Mouse (Mus musculus) stomach, embryonic 16.5 days (tissue): ENCODE measurements around the gene Bmp8b. TPM values are rescaled to one million over a fixed set of nuclear protein-coding genes. Genes with fewer than 3 reads are reported as not detected.

Experiments used
- ATAC-seq: fragments of 200-750 bp; cut with Nextera tagmentation; 2 replicates; pipeline ENCODE4 v1.8.0; 2017; ENCODE audit warnings: moderate number of reproducible peaks, moderate TSS enrichment; ENCODE audit not compliant: insufficient read depth, low FRiP score
- H3K27ac ChIP-seq: fragments of 300-500 bp; sonication (generic); 2 replicates; pipeline ENCODE4 v1.5.1; 2014; ENCODE audit warnings: low read length
- H3K27me3 ChIP-seq: fragments of 300-500 bp; sonication (generic); 2 replicates; pipeline ENCODE4 v1.6.1; 2014; ENCODE audit warnings: low read length, control low read depth, mixed read lengths; ENCODE audit not compliant: control insufficient read depth, insufficient read depth
- H3K36me3 ChIP-seq: fragments of 300-500 bp; sonication (generic); 2 replicates; pipeline ENCODE4 v1.6.1; 2014; ENCODE audit warnings: low read length; ENCODE audit not compliant: control insufficient read depth, insufficient read depth
- H3K4me1 ChIP-seq: fragments of 300-500 bp; sonication (generic); 2 replicates; pipeline ENCODE4 v1.6.1; 2014; ENCODE audit warnings: low read length, control low read depth, mixed read lengths; ENCODE audit not compliant: control insufficient read depth, insufficient read depth
- H3K4me2 ChIP-seq: fragments of 300-500 bp; sonication (generic); 2 replicates; pipeline ENCODE4 v1.6.1; 2014; ENCODE audit warnings: low read depth, low read length, mixed read lengths
- H3K4me3 ChIP-seq: fragments of 300-500 bp; sonication (generic); replicated peaks from 2 replicates; pipeline ENCODE4 v1.5.1; 2014; ENCODE audit warnings: mild to moderate bottlenecking, low read length
- H3K9ac ChIP-seq: fragments of 300-500 bp; sonication (generic); 2 replicates; pipeline ENCODE4 v1.6.1; 2014; ENCODE audit warnings: low read length
- H3K9me3 ChIP-seq: fragments of 300-500 bp; sonication (generic); replicated peaks from 2 replicates; pipeline ENCODE4 v1.6.1; 2016; ENCODE audit warnings: low read length, control low read depth; ENCODE audit not compliant: control insufficient read depth
- WGBS: fragments of 180-500 bp; shearing (Covaris S2); extraction: QIAGEN DNeasy Blood & Tissue Kit; methylation state at CpG from one replicate; pipeline ENCODE4 v1.1.7; 2014; 5-methylcytosine and 5-hydroxymethylcytosine counted together
- polyA plus RNA-seq: library from polyadenylated mRNA; unstranded; fragments of >200 nt; fragmentation: Nextera tagmentation; extraction: Ambion mirVana; gene quantifications from 2 replicates; pipeline ENCODE4 v1.2.1, GENCODE M21; 2015

Gene Bmp8b
- polyA plus RNA-seq, 1 experiment from 2014 or later: 0.50 TPM

DNA sequence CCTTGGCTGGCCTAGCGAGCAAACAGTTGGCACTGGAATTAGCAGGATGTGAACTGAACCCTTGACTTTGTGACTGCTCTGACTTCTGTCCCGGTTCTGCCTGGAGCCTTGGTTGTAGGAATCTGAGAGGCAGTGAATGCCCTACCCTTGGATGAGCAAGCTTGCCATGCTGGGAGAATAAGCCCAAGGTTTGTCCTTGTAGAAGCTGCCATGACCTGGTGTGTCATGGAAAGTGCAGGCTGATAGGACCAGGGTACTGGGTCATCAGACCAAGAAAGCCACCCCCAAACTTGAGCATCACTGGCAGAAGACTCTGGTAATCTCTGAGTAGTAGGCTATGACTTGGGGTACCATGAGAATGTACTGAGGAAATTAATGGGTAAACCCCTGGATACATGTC, 16.3 kb downstream of the Bmp8b start:
- Histone ChIP-seq H3K4me1 (no peaks in the 10 kb centered on the region), H3K27ac (no peak overlapping the region), H3K27me3 (peaks cover under 1% of the 10 kb centered on the region; the same call in 1 of the 2 replicates), H3K4me2 (no peak overlapping the region), H3K9me3 (no peaks in the 10 kb centered on the region), H3K36me3 (peaks cover 10% of the 10 kb centered on the region; the same call in 1 of the 2 replicates), H3K9ac (no peak overlapping the region), H3K4me3 (no peak overlapping the region)
- 79% methylated on average over 2 of the region's 2 CpGs for WGBS
- no peak for ATAC-seq

DNA sequence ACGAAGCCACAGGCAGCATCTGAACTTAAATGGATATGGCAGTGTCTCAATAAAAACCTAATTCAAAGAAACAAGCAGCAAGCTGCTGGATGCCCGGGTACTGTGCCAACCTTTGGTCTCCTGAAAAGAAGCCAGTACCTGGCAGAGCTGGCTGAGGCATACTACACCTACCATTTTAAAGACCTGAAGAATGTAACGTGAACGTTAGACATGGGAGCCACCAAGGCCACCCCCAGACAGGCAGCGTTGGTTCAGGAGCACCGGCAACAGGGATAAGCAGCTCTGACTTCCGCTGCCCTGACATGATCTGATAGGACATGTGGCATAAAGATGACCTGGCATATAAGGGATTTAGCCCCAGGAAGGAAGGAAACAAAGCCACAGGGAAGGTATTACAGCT, 21.7 kb downstream of the Bmp8b start:
- Histone ChIP-seq H3K9me3 (no peaks in the 10 kb centered on the region), H3K27me3 (no peaks in the 10 kb centered on the region), H3K27ac (no peak overlapping the region), H3K4me3 (no peak overlapping the region), H3K9ac (no peak overlapping the region), H3K36me3 (peaks cover 31% of the 10 kb centered on the region), H3K4me1 (no peaks in the 10 kb centered on the region), H3K4me2 (no peak overlapping the region)
- WGBS: 90% methylated on average over 7 of the region's 7 CpGs
- no peak for ATAC-seq

DNA sequence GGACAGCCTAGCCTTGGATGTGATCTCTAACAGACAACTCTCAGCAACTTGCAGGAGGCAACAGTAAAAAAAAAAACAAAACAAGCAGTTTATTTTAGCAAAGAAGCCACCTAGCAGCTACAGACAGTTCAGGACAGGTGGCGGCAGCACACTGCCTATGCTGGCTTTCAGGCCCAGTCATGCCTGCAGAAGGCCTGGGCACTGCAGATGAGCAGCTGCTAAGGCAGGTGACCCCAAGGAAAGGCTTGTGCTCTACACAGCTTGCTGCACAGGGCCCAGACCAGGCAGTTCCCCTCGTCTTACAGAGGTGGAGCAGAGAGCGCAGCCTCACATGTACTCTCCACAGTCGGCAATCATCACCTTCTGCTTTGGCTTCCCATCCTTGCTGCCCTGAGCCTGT, 22.1 kb downstream of the Bmp8b start:
- peaks cover 36% of the 10 kb centered on the region for H3K36me3 ChIP-seq
- no peak for ATAC-seq
- H3K4me3 ChIP-seq: no peak overlapping the region
- H3K9ac ChIP-seq: no peak overlapping the region
- H3K27ac ChIP-seq: no peak overlapping the region
- H3K4me2 ChIP-seq: no peak overlapping the region
- no peaks in the 10 kb centered on the region for H3K9me3 ChIP-seq
- H3K27me3 ChIP-seq: no peaks in the 10 kb centered on the region
- WGBS: 92% methylated on average over 4 of the region's 4 CpGs
- H3K4me1 ChIP-seq: no peaks in the 10 kb centered on the region

DNA sequence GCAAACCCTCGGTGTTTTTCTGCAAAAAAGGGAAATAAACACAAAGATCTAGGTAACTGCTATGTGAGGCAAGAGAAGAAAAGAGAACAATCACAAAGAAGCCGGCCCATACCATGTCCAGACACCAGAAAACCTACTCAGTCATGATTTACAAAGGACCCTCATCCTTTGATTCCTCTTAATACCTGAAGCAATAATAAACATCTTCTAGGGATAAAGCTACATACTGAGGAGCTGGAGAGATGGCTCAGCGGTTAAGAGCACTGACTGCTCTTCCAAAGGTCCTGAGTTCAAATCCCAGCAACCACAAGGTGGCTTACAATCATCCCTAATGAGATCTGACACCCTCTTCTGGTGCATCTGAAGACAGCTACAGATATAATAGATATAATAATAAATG, 32.6 kb downstream of the Bmp8b start:
- no peak for ATAC-seq
- no peak overlapping the region for H3K27ac ChIP-seq
- H3K9me3 ChIP-seq: no peaks in the 10 kb centered on the region
- H3K4me2 ChIP-seq: no peak overlapping the region
- no peak overlapping the region for H3K4me3 ChIP-seq
- peaks cover 14% of the 10 kb centered on the region; the same call in 1 of the 2 replicates for H3K36me3 ChIP-seq
- H3K4me1 ChIP-seq: peaks cover 10% of the 10 kb centered on the region
- WGBS: 81% methylated on average over 3 of the region's 3 CpGs
- no peak overlapping the region for H3K9ac ChIP-seq
- no peaks in the 10 kb centered on the region for H3K27me3 ChIP-seq

DNA sequence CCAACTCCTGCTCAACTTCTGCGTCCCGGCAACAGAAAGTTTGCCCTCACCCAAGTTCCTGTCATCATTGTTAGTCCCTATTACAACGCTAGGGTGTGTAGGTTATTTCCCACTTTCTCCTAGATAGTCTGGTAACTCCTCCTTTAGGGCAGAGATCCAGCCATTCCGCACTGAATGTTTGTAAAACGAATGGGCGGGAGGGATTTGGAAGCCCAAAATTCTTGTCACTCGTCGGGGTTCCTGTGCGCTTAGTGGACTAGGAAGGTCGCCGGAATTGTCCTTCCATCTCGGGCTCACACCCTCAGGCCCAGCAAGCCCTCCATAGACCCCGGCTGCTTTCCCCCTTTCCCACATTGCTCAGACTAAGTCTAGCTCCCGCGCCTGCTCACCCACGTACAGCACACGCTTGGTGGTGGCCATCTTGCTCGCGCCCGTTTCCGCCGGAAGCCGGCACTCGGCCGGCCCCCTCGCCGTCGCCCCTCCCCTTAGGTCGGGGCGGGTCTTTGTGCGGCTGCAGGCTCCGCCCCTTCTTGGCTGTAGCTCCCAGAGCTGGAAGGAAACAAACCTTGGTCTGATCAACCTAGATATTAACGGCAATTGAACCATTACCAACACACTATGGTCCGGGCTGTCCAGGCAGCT, 34.7 kb downstream of the Bmp8b start, which contains the start of gene Ppie:
TSS of gene Ppie (minus strand) at position 439 of the 642 bp plus-strand sequence.
- H3K4me3 ChIP-seq: peak within 1 kb of the TSS; percentile 65
- H3K4me1 ChIP-seq: peaks cover 10% of the 10 kb centered on the region
- no peaks in the 10 kb centered on the region for H3K9me3 ChIP-seq
- no peaks in the 10 kb centered on the region for H3K27me3 ChIP-seq
- H3K27ac ChIP-seq: peak within 1 kb of the TSS; percentile 88
- under 1% methylated on average over 34 of the region's 34 CpGs for WGBS
- ATAC-seq: peak; percentile 98
- peak within 1 kb of the TSS; percentile 76 for H3K9ac ChIP-seq
- H3K4me2 ChIP-seq: peak within 1 kb of the TSS; percentile 84
- H3K36me3 ChIP-seq: 0 out of 2 replicates have a peak, but pooled peaks cover 6% of the 10 kb centered on the region

DNA sequence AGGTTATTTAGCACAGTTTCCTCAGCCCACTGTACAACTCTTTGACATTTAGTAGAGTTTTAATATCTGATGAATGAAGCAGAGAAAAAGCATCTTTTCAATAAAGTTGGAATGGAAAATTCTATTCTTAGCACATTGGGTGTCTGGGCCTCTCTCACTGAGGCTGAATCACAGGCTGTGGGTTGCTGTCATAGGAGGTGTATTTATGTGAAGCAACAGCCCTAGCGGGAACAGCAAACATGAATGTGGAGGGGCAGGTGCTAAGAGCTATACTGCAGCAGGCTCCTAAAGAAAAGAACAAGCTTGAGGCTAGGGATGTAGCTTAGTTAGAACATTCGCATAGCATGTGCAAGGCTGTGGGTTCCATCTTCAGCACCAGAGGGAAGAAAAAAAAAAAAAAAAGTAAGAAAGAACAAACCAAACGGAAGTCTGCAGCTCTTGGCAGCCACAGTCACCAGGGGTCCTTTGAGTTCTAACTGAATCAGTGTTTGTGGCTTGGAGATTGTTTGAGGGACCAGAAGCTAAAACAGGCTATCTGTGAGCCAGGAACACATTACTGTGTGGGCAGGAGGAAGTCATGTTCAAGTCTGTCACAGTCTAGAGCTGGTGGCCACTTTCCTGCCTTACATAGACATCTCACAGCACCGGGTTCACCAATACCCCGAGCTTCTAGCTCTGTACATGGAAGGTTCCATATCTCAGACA, 42.6 kb downstream of the Bmp8b start:
- Histone ChIP-seq H3K27me3 (no peaks in the 10 kb centered on the region), H3K9ac (no peak overlapping the region), H3K36me3 (no peaks in the 10 kb centered on the region), H3K9me3 (no peaks in the 10 kb centered on the region), H3K27ac (no peak overlapping the region), H3K4me2 (no peak overlapping the region), H3K4me3 (no peak overlapping the region), H3K4me1 (no peaks in the 10 kb centered on the region)
- 69% methylated on average over 5 of the region's 5 CpGs for WGBS
- ATAC-seq: no peak

DNA sequence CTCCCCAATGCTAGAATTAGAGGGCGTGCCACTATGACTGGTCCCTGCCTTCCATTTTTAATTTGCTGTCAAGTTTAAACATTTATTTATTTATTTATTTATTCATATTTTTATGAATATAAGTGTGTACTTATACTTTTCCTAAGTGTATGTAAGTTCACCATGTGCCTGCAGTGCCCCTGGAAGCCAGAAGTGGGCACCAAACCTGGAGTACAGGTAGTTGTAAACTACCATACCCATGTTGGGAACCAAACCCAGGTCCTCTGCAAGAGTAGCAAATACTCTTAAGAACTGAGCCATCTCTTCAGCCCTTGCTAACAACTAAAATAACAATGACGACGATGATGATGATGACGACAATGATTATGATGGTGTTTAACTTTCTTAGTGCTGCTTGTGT, 47.0 kb downstream of the Bmp8b start:
- Histone ChIP-seq H3K4me2 (no peak overlapping the region), H3K4me1 (no peaks in the 10 kb centered on the region), H3K36me3 (no peaks in the 10 kb centered on the region), H3K9me3 (no peaks in the 10 kb centered on the region), H3K27ac (no peak overlapping the region), H3K9ac (no peak overlapping the region), H3K27me3 (no peaks in the 10 kb centered on the region), H3K4me3 (no peak overlapping the region)
- ATAC-seq: no peak
- 78% methylated on average over 4 of the region's 4 CpGs for WGBS

DNA sequence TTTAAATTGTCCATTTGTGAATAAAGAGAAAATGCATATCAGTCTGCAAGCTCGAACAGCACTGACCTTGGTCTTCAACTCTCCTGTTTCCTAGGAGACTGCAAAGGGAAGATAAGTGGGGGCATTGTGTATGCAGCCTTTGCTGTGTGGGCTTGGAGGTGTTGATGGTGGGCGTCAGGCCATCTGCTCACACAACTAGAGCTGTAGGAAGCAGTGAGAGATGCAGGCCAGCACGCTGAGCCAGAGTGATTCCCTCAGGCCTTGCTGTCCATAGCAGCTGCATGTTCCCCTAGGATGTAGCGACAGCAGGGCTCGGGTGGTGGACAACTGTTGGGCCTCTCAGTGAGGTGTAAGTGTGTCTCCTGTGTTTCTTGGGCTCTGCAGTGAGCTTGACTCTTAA, 48.0 kb downstream of the Bmp8b start:
- Histone ChIP-seq H3K27me3 (no peaks in the 10 kb centered on the region), H3K4me3 (no peak overlapping the region), H3K4me1 (no peaks in the 10 kb centered on the region), H3K36me3 (no peaks in the 10 kb centered on the region), H3K4me2 (no peak overlapping the region), H3K27ac (no peak overlapping the region), H3K9me3 (no peaks in the 10 kb centered on the region), H3K9ac (no peak overlapping the region)
- 44% methylated on average over 5 of the region's 5 CpGs for WGBS
- ATAC-seq: no peak

DNA sequence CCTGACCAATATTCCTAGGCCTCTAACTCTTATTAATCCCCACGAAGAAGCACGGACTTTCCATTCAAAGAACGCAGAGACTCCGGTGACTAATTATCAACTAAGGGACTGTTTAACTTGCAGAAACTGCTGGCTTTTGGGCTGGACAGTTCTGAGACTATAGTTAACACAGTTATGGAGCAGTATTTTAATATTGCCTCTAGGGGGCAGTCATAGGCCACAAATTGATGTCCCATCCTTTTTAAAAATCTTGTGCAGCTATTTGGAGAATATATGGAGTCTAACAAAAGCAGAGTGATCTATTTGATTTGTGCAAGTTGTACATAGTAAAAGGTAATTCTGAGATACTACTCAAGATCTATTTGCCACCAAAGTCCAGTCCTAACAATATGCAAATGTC, 50.0 kb downstream of the Bmp8b start:
- H3K4me2 ChIP-seq: no peak overlapping the region
- H3K27ac ChIP-seq: no peak overlapping the region
- H3K9ac ChIP-seq: no peak overlapping the region
- no peak overlapping the region for H3K4me3 ChIP-seq
- 16% methylated on average over 4 of the region's 4 CpGs for WGBS
- no peaks in the 10 kb centered on the region for H3K27me3 ChIP-seq
- no peak for ATAC-seq
- no peaks in the 10 kb centered on the region for H3K4me1 ChIP-seq
- H3K9me3 ChIP-seq: no peaks in the 10 kb centered on the region
- no peaks in the 10 kb centered on the region for H3K36me3 ChIP-seq
